Mouse (Mus musculus): Measurements from ENCODE around the gene Ttll1. TPM values are rescaled to one million over a fixed set of nuclear protein-coding genes. Genes with fewer than 3 reads are reported as not detected.
A peak's percentile ranks its signal among the peaks of the same experiment; 100 is the strongest.

The Ttll1 gene
- polyA plus RNA-seq, 1 experiment: 25.2 TPM

DNA sequence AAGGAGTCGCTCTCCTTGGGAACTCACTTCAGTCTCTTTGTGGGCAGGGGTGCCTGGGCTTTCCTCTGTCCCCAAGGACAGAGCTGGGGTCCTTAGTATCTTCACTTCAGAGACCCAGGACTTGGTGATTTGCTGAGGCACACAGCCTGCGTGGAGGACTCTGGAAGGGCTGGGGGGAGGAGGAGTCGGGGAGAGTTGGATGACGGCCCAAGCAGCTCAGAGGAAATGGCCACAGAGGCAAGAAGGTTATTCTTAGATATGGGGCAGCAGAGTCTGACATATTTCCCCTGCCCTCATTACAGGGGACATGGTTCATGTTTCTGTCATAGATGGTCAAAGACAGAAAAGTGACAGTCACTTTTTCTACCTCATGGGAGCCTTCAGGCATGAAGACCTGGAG, 29.2 kb upstream of the Ttll1 start:
- no peak for TF ChIP-seq POLR2A (IDR thresholded peaks at IDR 0.05; ENCODE audit: control insufficient read depth, low read depth, low read length)
- H3K36me3 ChIP-seq (ENCODE audit: control insufficient read depth, insufficient read depth, low read length): no peaks in the 10 kb centered on the region
- H3K27ac ChIP-seq (ENCODE audit: control insufficient read depth, insufficient read depth, low read depth, low read length): no peak overlapping the region
- H3K27me3 ChIP-seq (ENCODE audit: control insufficient read depth, insufficient read depth, low read length): no peaks in the 10 kb centered on the region
- no peaks in the 10 kb centered on the region for H3K4me1 ChIP-seq (ENCODE audit: control insufficient read depth, insufficient read depth, low read length)
- no peak overlapping the region for H3K4me3 ChIP-seq (ENCODE audit: control insufficient read depth, low read depth, low read length)

DNA sequence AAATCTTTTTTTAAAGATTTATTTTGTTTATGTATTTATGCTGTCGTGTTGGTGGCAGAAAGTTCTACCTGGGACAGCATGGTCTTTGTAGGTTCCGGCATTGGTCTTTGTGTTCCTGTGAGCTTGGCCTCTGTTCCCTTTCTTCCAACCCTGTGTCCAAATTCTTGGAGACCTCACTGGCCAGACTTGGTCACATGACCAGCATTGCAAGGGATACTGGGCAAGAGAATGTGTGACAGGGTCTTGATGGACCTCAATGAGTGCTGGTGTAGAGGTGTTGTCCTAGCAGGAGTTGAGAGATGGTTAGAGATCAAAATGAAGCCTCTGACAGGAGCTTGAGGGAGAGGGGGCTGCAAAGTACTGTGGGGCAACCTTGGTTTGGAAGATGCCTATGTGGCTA, 28.2 kb upstream of the Ttll1 start:
- H3K4me3 ChIP-seq (ENCODE audit: control insufficient read depth, low read depth, low read length): no peak overlapping the region
- no peaks in the 10 kb centered on the region for H3K4me1 ChIP-seq (ENCODE audit: control insufficient read depth, insufficient read depth, low read length)
- no peak overlapping the region for H3K27ac ChIP-seq (ENCODE audit: control insufficient read depth, insufficient read depth, low read depth, low read length)
- H3K36me3 ChIP-seq (ENCODE audit: control insufficient read depth, insufficient read depth, low read length): no peaks in the 10 kb centered on the region
- H3K27me3 ChIP-seq (ENCODE audit: control insufficient read depth, insufficient read depth, low read length): no peaks in the 10 kb centered on the region
- TF ChIP-seq CTCF (IDR thresholded peaks at IDR 0.05; ENCODE audit: control insufficient read depth, insufficient read depth, insufficient replicate concordance, low read depth, low read length) (no peak), POLR2A (IDR thresholded peaks at IDR 0.05; ENCODE audit: control insufficient read depth, low read depth, low read length) (no peak)

DNA sequence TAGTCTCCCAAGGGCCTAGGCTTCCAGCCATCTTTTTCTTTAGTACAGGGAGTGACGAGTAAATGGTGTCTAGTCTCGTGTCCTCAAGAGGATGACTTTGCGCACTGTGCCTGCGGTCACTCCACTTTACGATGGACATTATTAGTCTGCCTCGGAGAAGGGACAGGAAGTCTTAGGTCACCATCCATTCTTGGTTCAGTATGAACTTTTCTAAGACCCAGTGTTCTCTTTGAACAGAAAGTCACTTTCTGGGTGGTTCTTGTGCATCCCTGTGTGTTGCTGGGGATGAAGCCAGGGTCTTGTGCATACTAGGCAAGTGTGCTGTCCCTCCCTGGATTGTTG, 25.2 kb upstream of the Ttll1 start:
- Histone ChIP-seq H3K27ac (ENCODE audit: control insufficient read depth, insufficient read depth, low read depth, low read length) (no peak overlapping the region), H3K4me1 (ENCODE audit: control insufficient read depth, insufficient read depth, low read length) (no peaks in the 10 kb centered on the region), H3K27me3 (ENCODE audit: control insufficient read depth, insufficient read depth, low read length) (no peaks in the 10 kb centered on the region), H3K36me3 (ENCODE audit: control insufficient read depth, insufficient read depth, low read length) (no peaks in the 10 kb centered on the region), H3K4me3 (ENCODE audit: control insufficient read depth, low read depth, low read length) (no peak overlapping the region)
- TF ChIP-seq CTCF (IDR thresholded peaks at IDR 0.05; ENCODE audit: control insufficient read depth, insufficient read depth, insufficient replicate concordance, low read depth, low read length) (no peak), POLR2A (IDR thresholded peaks at IDR 0.05; ENCODE audit: control insufficient read depth, low read depth, low read length) (no peak)

DNA sequence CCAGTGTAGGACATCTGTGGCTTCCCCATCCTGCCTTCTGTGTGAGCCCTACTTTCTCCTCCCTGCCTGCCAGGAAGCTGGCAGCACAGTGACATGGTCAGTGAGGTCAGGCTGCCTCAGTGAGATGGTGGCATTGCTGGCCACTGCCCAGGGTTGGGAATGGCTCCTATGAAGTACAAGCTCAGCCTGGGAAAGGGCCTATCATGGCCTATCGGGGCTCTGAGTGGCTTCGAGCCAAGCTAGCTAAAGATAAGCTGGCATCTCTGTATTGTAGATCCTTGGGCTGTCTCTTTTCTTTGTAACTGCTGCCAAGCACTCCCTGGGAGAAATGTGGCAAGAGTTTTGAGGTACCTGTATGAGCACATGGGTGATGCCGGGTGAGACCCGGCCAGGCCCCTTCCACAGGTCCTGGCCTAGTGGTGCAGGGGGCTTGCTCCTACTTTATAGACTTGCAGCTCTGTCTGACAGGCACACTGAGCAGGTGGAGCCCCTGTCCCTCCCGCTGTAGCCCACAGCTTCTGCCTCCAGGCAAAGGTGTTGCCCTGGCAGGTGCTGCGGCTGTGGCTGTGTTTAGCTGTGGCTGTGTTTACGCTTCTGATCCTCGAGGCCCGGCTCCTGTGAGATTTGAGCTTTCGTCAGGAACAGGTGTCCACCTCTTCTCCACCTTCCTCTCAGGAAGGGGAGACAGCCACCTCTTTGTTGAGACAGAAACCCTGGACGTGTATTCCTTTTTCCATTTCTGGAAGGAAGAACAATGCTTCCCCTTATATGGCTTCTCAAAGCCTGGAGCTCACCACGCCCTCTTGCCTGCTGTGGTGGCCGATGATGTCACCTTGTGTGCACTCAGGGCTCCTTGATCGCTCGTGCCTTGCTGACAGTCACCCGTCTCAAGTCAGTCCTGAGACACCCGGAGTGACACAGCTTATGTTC, 24.5 kb upstream of the Ttll1 start:
- Histone ChIP-seq H3K4me3 (ENCODE audit: control insufficient read depth, low read depth, low read length) (no peak overlapping the region), H3K36me3 (ENCODE audit: control insufficient read depth, insufficient read depth, low read length) (no peaks in the 10 kb centered on the region), H3K27ac (ENCODE audit: control insufficient read depth, insufficient read depth, low read depth, low read length) (no peak overlapping the region), H3K4me1 (ENCODE audit: control insufficient read depth, insufficient read depth, low read length) (no peaks in the 10 kb centered on the region), H3K27me3 (ENCODE audit: control insufficient read depth, insufficient read depth, low read length) (no peaks in the 10 kb centered on the region)
- TF ChIP-seq POLR2A (IDR thresholded peaks at IDR 0.05; ENCODE audit: control insufficient read depth, low read depth, low read length): no peak
- TF ChIP-seq CTCF (IDR thresholded peaks at IDR 0.05; ENCODE audit: control insufficient read depth, insufficient read depth, insufficient replicate concordance, low read depth, low read length): no peak

DNA sequence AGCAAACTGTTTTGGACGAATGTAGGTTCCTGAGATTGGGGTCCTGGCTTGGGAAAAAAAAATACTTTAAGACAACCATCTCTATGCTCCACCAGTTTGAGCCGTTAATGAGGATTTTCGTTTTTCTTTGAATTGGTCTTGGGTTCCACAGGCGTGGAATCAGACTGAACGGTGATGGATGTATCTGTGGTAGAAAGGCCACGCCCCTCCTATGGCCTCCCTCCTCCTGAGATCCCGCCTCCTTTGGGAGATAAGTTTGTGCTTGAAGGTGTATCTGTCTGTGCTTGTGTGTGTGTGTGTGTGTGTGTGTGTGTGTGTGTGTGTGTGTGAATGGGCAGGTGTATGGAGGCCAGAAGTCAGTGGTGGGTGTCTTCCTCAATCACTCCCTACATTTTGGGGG, 21.9 kb upstream of the Ttll1 start:
- Histone ChIP-seq H3K27me3 (ENCODE audit: control insufficient read depth, insufficient read depth, low read length) (no peaks in the 10 kb centered on the region), H3K27ac (ENCODE audit: control insufficient read depth, insufficient read depth, low read depth, low read length) (no peak overlapping the region), H3K4me1 (ENCODE audit: control insufficient read depth, insufficient read depth, low read length) (no peaks in the 10 kb centered on the region), H3K36me3 (ENCODE audit: control insufficient read depth, insufficient read depth, low read length) (no peaks in the 10 kb centered on the region), H3K4me3 (ENCODE audit: control insufficient read depth, low read depth, low read length) (no peak overlapping the region)
- TF ChIP-seq POLR2A (IDR thresholded peaks at IDR 0.05; ENCODE audit: control insufficient read depth, low read depth, low read length): no peak
- TF ChIP-seq CTCF (IDR thresholded peaks at IDR 0.05; ENCODE audit: control insufficient read depth, insufficient read depth, insufficient replicate concordance, low read depth, low read length): no peak

DNA sequence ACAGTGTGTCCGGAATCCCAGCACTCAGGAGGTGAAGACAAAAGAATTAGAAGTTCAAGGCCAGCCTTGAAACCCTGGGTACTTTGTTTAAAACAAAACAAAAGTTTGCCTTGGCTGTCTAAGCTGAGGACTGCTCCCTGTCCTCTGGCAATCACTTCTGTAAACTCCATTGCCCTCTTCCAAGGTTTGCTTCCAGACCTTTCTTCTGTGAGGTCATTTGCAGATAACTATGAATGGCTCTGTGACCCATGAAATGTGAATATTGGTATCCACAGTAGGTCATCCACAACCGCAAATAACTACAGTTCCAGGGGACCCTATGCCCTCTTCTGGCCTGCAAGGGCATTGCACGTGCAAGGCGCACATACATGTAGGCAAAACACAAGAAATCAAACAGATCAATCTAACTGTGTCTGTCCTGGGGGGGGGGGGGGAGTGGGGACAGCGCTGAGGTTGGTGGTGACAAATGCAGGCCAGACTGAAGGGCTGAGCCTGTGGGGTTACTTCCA, 21.3 kb upstream of the Ttll1 start:
- H3K4me1 ChIP-seq (ENCODE audit: control insufficient read depth, insufficient read depth, low read length): peaks cover 4% of the 10 kb centered on the region
- H3K27ac ChIP-seq (ENCODE audit: control insufficient read depth, insufficient read depth, low read depth, low read length): no peak overlapping the region
- no peak overlapping the region for H3K4me3 ChIP-seq (ENCODE audit: control insufficient read depth, low read depth, low read length)
- no peaks in the 10 kb centered on the region for H3K27me3 ChIP-seq (ENCODE audit: control insufficient read depth, insufficient read depth, low read length)
- TF ChIP-seq CTCF (IDR thresholded peaks at IDR 0.05; ENCODE audit: control insufficient read depth, insufficient read depth, insufficient replicate concordance, low read depth, low read length) (peak; percentile 53; the same call in 1 of the 2 replicates), POLR2A (IDR thresholded peaks at IDR 0.05; ENCODE audit: control insufficient read depth, low read depth, low read length) (no peak)
- H3K36me3 ChIP-seq (ENCODE audit: control insufficient read depth, insufficient read depth, low read length): no peaks in the 10 kb centered on the region

DNA sequence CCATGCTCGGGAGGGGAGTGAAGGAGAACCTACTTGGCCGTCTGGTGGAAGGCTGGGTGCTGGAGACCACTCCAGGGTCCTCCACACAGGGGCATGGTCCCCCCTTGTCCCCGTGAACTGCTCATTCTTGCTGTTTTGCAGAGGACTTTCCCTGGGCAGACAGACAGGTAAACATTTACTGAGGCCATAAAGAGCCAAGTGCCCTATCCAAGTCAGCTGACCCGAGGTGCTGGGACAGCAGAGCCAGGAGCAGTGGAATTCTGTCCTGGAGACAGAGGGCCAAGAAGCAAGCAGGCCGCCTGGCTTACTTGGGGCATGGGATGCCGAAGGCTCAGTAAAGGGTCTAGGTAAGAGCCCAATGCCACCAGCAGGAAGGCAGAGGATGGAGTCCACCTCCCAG, 20.0 kb upstream of the Ttll1 start:
- Histone ChIP-seq H3K4me3 (ENCODE audit: control insufficient read depth, low read depth, low read length) (no peak overlapping the region), H3K36me3 (ENCODE audit: control insufficient read depth, insufficient read depth, low read length) (no peaks in the 10 kb centered on the region), H3K27ac (ENCODE audit: control insufficient read depth, insufficient read depth, low read depth, low read length) (no peak overlapping the region), H3K27me3 (ENCODE audit: control insufficient read depth, insufficient read depth, low read length) (no peaks in the 10 kb centered on the region), H3K4me1 (ENCODE audit: control insufficient read depth, insufficient read depth, low read length) (peaks cover 8% of the 10 kb centered on the region)
- TF ChIP-seq POLR2A (IDR thresholded peaks at IDR 0.05; ENCODE audit: control insufficient read depth, low read depth, low read length) (no peak), CTCF (IDR thresholded peaks at IDR 0.05; ENCODE audit: control insufficient read depth, insufficient read depth, insufficient replicate concordance, low read depth, low read length) (no peak)
